Mouse (Mus musculus) thymus, postnatal 36 days (tissue): Measurements from ENCODE around the gene Dennd1b.
A peak's percentile ranks its signal among the peaks of the same experiment; 100 is the strongest.

ENCODE experiments used
- DNase-seq, 2 experiments: peaks; one replicate each; pipeline ENCODE4 v3.0.0; 2022; ENCODE audit warnings: mixed read lengths in 2 of 2

Dennd1b gene

GRCm38 (mm10) chr1:138963868-138964458, 728 bp downstream of the Dennd1b start:
- DNase-seq, result peak in 1 of 2 experiments; percentile 40

GRCm38 (mm10) chr1:138965069-138965468, 1.8 kb downstream of the Dennd1b start:
- DNase-seq, result no peak

- DNase-seq, result no peak
Observed at GRCm38 (mm10) chr1:138965511-138965910, 2.3 kb downstream of the Dennd1b start.

- DNase-seq, result no peak
Observed at GRCm38 (mm10) chr1:138967450-138967849, 4.2 kb downstream of the Dennd1b start.

- DNase-seq, result no peak
Observed at GRCm38 (mm10) chr1:138970053-138970452, 6.8 kb downstream of the Dennd1b start.

GRCm38 (mm10) chr1:138973541-138974224, 10.4 kb downstream of the Dennd1b start:
- DNase-seq, result peak in 1 of 2 experiments; percentile 14

- no peak for DNase-seq
Observed at GRCm38 (mm10) chr1:138974836-138975235, 11.6 kb downstream of the Dennd1b start.

GRCm38 (mm10) chr1:138975945-138976344, 12.7 kb downstream of the Dennd1b start:
- DNase-seq, result no peak

GRCm38 (mm10) chr1:138982203-138982602, 19.0 kb downstream of the Dennd1b start:
- DNase-seq, result no peak

- no peak for DNase-seq
Observed at GRCm38 (mm10) chr1:138982611-138983010, 19.4 kb downstream of the Dennd1b start.

- DNase-seq, result no peak
Observed at GRCm38 (mm10) chr1:138983064-138983463, 19.8 kb downstream of the Dennd1b start.

GRCm38 (mm10) chr1:138983465-138983864, 20.2 kb downstream of the Dennd1b start:
- DNase-seq, result no peak

- DNase-seq, result no peak
Observed at GRCm38 (mm10) chr1:138984161-138984560, 20.9 kb downstream of the Dennd1b start.

- no peak for DNase-seq
Observed at GRCm38 (mm10) chr1:138992384-138993138, 29.3 kb downstream of the Dennd1b start.

- no peak for DNase-seq
Observed at GRCm38 (mm10) chr1:138995621-138996380, 32.6 kb downstream of the Dennd1b start.

- no peak for DNase-seq
Observed at GRCm38 (mm10) chr1:138996663-138997062, 33.4 kb downstream of the Dennd1b start.

- DNase-seq, result no peak
Observed at GRCm38 (mm10) chr1:139000675-139001379, 37.6 kb downstream of the Dennd1b start.

GRCm38 (mm10) chr1:139003503-139003902, 40.3 kb downstream of the Dennd1b start:
- no peak for DNase-seq

- DNase-seq, result no peak
Observed at GRCm38 (mm10) chr1:139006000-139006399, 42.8 kb downstream of the Dennd1b start.

GRCm38 (mm10) chr1:139007475-139007874, 44.2 kb downstream of the Dennd1b start:
- no peak for DNase-seq

GRCm38 (mm10) chr1:139015118-139015788, 52.0 kb downstream of the Dennd1b start:
- no peak for DNase-seq

- no peak for DNase-seq
Observed at GRCm38 (mm10) chr1:139021298-139021697, 58.1 kb downstream of the Dennd1b start.
